Mouse (Mus musculus): Measurements from ENCODE around the gene Aqp12.
"Not testable (repeated sequence)": the region's sequence is repeated elsewhere in the genome, so short reads cannot be mapped to it uniquely, and the experiment has no call there.

Aqp12 gene

DNA sequence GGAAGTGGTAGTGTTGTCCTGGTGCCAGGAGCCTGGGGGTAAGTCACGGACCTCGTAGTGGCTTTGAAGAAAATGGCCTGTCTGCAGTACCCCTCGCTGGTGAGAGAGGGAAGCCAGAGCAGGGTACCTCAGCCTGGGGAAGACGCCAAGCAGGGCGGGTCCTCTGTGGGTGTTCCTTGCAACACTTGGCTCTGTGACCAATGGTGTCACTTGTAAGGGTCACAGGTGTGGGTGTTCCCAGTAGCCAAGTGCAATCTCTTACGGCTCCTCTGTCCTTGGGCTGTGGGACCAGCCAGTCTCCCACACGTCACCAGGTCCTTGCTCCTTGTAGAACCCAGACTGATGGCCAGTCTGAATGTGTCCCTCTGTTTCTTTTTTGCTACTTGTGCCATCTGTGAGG is at the start of gene Aqp12:
Aqp12 (plus strand) TSS at position 274 of the 400 bp plus-strand sequence.
- DNase-seq (ENCODE audit: low read depth): no peak

GRCm38 (mm10) chr1:92956571-92957335 is 49.4 kb upstream of the Aqp12 start:
- DNase-seq (ENCODE audit: low read depth): peak; percentile 33

DNA sequence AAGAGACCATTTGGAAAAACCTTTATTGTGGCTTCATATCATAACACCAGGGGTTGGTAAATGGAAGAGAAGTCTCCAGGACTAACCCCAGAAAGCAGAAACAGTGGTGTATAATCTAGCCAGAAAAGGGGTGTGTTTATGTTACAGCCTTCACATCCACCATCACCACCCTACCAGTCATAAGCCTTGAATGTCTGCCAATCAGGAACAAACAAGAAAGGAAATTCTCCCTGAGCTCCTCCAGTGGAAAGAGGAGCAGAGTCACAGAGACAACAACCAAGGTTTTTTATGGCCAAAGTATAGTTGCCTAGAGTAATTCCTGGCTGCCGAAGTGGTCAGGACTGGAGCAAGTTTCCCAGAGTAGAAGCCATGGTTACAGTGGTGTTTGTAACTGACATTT is 47.1 kb upstream of the Aqp12 start:
- DNase-seq (ENCODE audit: low read depth): no peak

DNA sequence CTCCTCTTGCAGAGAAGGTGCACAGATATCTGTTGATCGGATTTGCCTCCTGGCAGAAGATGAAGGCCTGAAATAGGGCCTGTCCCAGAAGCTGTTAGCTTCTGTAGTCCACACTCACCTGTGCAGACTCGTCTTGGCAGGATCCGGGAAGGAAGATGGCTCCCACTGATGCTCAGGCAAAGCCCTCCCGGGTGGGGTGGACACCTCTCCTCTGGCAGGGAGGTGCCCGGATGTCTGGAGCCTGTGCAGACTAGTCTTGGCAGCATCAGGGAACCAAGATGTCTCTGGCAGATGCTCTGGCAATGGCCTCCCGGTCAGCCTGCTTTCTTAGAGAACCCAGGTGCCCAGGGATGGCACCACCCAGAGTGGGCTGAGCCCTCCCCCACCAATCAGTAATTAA is 35.3 kb upstream of the Aqp12 start:
- not testable (repeated sequence) for DNase-seq (ENCODE audit: low read depth)

DNA sequence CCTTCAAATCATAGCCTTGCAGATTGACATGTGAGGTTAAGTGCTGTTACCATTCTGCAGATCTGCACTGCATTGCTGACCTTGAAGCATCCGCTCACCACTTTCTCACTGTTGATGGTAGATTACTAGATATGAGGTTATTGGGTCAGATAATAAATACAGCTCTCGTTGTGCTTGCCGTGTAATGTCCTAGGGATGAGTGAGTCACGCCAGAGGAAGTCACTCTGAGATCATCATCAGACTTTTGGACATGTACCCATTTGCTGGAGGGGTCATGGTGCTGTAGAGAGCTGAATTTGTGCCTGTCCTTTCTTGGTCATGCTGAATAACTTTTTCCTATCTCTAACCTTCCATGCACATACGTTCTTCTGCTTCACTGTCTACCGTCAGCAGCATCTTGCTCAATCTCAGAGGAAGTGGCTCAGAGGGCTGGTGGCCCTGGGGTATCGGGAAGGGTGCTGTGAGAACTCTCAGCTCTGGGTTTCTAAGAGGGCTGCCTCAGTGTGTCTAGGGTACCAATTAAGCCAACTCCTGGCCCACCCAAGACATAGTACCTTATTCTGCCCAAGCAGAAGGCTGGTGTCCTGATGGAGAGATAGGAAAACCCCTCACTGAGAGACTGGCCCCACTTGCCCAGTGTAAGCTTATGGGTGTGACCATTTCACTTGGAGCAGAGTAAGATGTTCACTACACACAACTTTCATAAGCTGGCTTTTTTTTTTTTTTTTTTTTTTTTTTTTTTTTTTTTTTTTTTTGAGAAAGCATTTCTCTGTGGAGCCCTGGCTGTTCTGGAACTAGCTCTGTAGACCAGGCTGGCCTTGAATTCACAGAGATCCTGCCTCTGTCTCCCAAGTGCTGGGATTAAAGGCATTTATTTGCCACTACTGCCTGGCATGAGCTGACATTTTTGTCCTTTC is 34.0 kb upstream of the Aqp12 start:
- peak; percentile 97 for DNase-seq (ENCODE audit: low read depth)

- peak; percentile 91 for DNase-seq (ENCODE audit: low read depth)
Measured at GRCm38 (mm10) chr1:92972854-92973253, 33.3 kb upstream of the Aqp12 start.

- no peak for DNase-seq (ENCODE audit: low read depth)
Measured at GRCm38 (mm10) chr1:92976141-92976566, 30.0 kb upstream of the Aqp12 start.

GRCm38 (mm10) chr1:92978645-92979044 is 27.5 kb upstream of the Aqp12 start:
- no peak for DNase-seq (ENCODE audit: low read depth)

GRCm38 (mm10) chr1:92979073-92979602 is 27.0 kb upstream of the Aqp12 start:
- no peak for DNase-seq (ENCODE audit: low read depth)

DNA sequence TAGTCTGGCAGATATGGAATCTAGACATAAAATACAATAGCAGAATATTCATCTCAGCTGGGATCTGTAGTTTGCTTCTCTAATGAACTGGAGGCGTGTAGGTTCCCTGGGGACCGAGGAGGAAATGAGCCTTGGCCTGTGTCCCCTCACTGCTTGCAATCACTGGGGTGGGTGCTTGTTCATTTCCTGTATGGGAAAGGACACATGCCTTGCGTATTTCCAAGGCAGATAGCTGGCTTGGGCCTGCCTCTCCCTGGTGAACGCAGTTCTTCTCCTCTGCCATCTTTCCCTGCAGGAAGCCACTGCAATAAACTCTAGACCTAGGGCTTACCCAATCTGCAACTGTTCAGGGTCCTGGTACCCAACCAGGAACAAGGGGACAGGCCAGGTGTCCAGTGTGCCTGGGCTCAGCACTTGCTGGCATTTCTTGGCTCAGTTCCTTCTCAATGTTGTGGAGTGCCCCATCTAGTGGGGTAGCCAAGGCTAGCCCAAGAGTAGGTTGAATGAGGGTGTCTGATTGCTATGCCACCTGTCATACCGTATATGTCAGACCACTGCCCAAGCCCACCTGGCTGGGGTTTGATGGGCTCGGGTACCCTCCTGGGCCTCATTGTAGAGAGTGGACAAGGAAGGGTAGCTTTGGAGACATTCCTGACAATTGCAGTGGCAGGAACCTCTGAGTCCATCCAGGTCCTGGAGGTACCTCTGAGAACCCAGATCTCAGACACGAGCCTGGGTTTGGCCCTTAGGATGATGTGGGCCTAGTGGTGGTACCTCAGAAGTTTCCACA is 24.9 kb upstream of the Aqp12 start:
- no peak for DNase-seq (ENCODE audit: low read depth)

- DNase-seq (ENCODE audit: low read depth): no peak
Measured at GRCm38 (mm10) chr1:92982931-92983605, 23.1 kb upstream of the Aqp12 start.

DNA sequence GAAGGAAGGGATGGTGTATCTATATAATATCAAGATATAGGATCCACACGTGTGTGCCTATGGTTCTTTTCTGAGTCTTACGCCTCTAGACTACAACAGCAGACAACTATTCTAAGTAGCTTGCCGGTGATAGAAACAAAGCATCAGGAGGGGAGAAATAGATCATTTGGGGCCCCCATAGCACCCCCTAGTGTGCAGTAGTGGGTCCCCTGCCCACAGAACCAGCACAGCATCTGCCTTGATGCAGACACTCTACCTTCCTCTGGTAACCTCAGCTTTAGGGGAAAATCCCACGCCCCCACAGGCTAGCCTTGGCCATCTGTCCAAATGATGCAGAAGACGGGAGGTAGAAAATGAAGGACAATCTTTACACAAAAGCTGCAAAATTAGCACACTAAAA is 21.1 kb upstream of the Aqp12 start:
- DNase-seq (ENCODE audit: low read depth): no peak

- no peak for DNase-seq (ENCODE audit: low read depth)
Measured at GRCm38 (mm10) chr1:92988894-92989293, 17.2 kb upstream of the Aqp12 start.

- DNase-seq (ENCODE audit: low read depth): no peak
Measured at GRCm38 (mm10) chr1:92989891-92990290, 16.2 kb upstream of the Aqp12 start.

- no peak for DNase-seq (ENCODE audit: low read depth)
Measured at GRCm38 (mm10) chr1:92992214-92992855, 13.8 kb upstream of the Aqp12 start.

- DNase-seq (ENCODE audit: low read depth): no peak
Measured at GRCm38 (mm10) chr1:92992880-92993279, 13.3 kb upstream of the Aqp12 start.

- DNase-seq (ENCODE audit: low read depth): peak; percentile 6
Measured at GRCm38 (mm10) chr1:93009196-93009595, 3.1 kb downstream of the Aqp12 start.

GRCm38 (mm10) chr1:93010731-93011130 is 4.6 kb downstream of the Aqp12 start:
- DNase-seq (ENCODE audit: low read depth): peak; percentile 29

- no peak for DNase-seq (ENCODE audit: low read depth)
Measured at GRCm38 (mm10) chr1:93012103-93012585, 6.0 kb downstream of the Aqp12 start.

- no peak for DNase-seq (ENCODE audit: low read depth)
Measured at GRCm38 (mm10) chr1:93013367-93013766, 7.2 kb downstream of the Aqp12 start.

DNA sequence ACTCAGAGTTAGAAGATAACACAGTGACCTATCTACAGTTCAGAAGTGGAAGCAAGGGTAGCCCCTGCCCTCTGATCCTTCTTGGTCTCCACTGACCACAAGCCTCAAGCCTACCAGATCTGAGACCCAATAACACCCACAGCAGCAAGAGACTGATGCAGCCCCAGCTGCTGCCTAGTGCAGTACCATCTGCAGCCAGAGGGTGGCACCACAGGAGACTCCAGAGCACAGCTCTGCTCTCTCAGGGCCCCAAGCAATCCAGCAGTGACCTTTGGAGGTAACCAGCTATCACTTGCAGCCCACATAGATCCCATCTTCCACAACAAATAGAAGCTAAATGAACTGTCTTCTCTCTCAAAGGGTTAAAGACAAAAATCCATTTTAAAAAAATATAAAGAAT is 8.3 kb downstream of the Aqp12 start:
- peak; percentile 60 for DNase-seq (ENCODE audit: low read depth)

Data from 416B (cell line).